Mouse (Mus musculus) cerebellum, postnatal 25 days (tissue): ENCODE results near the gene Cfap100.

Experiments used
- DNase-seq, 2 experiments: peaks; one replicate each; pipeline ENCODE4 v3.0.0; 2021; ENCODE audit warnings: mixed read lengths in 2 of 2

Cfap100 gene

GRCm38 (mm10) chr6:90428380-90428974 lies at the start of gene Cfap100:
TSS of gene Cfap100 (minus strand) at chr6:90428797.
- peak; percentile 78 to 86 for DNase-seq

DNA sequence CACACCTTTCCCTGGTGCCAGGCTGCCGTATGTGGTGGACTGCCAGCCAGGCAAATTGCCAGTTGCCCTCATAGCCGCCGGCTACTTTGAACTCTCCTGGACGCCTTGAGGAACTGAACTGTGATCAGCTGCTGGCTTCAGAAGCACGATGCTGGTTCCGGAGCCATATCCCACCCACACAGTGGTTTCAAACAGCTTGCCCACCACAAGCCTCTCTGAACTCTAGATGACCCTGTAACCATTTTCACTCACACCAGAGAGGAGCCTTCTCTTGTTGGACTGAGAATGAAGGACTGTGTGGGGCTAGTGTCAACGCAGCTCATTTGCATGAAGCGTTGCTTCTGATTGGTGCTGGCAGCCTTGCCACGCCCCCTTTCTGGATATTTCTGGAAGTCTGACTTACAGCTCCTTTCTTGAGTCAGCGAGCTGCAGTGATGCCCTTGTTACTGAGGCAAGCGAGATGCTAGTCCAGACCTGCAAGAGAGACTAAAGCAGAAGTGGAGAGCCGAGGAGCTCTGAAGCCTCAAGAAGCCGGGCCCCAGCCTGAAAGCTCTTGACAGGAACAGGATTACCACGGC lies 48.4 kb upstream of the Cfap100 start:
- DNase-seq: peak; percentile 45 to 72

- DNase-seq: no peak
Observed at GRCm38 (mm10) chr6:90475854-90476212, 47.2 kb upstream of the Cfap100 start.

DNA sequence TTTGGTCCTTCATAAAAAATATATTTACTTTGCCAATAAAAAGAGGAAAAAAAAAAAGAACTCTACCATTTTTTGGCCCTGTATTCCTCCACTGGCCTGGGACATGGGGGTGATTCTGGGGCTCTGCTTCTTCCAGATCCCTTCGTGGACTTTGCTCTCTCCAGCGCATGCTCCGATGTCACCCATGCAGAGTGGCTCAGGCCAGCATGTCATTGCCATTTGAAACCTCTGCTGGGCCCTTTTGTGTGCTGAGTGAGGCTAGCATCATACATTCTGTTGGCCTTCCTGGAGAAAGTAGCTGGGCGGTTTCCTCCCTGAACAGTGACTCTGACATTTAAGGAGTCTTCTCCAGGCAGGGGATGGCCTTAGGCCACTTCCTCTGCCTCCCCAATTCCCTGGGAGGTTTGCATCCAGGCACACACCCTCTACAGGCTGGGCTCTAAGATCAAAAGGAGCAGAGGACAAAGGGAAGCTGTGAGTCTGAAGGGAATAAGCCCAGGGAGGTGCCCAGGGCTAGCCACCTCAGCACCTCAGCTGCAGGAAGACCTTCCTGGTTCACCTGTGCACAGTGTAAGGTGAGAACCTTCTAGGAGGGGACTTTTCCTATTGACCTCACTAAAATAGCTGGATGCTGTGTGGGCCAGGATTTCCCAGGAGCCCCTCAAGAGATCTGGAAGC lies 46.7 kb upstream of the Cfap100 start:
- no peak for DNase-seq

- no peak for DNase-seq
Observed at GRCm38 (mm10) chr6:90474361-90474750, 45.8 kb upstream of the Cfap100 start.

- DNase-seq: no peak
Observed at GRCm38 (mm10) chr6:90473630-90474360, 45.2 kb upstream of the Cfap100 start.

- DNase-seq: no peak
Observed at GRCm38 (mm10) chr6:90472697-90473096, 44.1 kb upstream of the Cfap100 start.

DNA sequence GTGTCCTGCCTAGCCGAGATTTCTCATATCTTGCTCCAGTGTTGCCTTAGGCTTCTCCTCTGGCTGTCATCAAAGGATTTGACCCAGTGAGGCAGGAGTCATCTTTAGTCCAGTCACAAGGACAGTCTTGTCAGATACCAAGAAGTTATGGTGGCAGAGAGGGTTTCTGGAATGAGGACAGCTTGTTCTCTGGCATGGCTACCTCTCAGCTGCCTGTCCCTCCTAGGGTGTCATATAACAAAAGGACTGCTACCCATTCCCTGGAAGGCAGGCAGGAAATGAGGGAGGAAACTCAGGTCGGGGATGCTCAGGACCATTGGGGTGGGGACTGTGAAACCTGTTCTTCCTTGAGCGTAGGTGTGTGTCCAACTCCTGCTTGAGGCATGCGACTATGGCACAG lies 43.5 kb upstream of the Cfap100 start:
- no peak for DNase-seq

GRCm38 (mm10) chr6:90470947-90471541 lies 42.4 kb upstream of the Cfap100 start:
- DNase-seq: peak; percentile 22 to 31

DNA sequence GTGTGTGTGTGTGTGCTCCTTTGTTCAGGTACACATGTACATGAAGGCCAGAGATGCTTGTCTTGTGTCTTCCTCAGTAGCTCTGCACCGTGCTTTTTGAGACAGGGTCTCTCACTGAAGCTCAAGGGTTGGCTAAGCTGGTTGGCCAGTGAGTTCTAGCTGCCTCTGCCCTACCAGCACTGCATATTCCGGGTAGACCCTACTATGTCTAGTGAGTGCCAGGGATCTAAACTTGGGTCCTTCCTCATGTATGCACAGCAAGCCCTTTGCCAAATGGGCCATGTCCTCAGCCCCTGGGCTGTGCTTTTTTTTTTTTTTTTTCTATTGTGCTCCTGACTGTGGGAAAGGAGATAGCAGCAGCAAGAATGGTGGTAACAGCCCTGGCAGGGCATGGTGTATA lies 41.7 kb upstream of the Cfap100 start:
- no peak for DNase-seq

DNA sequence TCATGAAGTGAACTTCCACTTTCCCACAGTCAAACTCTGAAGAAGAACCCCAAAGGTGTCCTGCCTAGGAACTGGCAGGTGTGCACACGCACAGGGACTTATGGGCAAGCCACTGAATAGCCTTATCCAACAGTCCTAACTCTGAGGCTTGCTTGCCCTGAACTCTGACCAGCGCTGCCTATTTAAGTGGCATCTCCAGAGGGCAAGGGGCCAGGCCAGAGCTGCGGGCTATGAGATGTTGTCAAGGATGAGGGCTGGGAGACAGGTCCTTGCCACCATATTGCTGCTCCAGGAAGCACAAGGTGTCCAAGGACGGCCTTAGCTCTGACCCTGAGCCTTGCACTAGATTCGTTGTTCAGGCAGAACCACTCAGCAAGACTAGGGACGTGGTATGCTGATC lies 40.4 kb upstream of the Cfap100 start:
- DNase-seq: no peak

DNA sequence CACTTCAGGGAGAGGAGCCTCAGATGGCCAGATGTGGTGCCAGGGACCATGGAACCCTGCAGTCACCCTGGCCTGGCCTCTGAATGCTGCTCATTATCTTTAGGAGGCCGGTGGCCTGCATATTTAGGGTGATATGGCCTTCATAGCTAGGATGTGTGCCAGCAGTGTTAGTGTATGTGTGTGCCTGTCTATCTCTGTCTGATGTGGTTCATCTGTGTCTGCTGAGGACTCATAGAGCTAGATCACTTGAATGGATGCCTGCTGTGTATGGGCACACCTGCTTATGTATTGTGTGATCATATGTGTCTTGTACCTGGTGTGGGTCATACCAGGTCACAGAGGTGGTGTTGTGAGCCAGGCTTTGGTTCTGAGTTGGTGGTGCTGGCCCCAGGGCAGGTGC lies 39.6 kb upstream of the Cfap100 start:
- DNase-seq: no peak

GRCm38 (mm10) chr6:90466847-90467410 lies 38.3 kb upstream of the Cfap100 start:
- DNase-seq: no peak

GRCm38 (mm10) chr6:90466079-90466478 lies 37.5 kb upstream of the Cfap100 start:
- no peak for DNase-seq

GRCm38 (mm10) chr6:90465028-90465640 lies 36.5 kb upstream of the Cfap100 start:
- no peak for DNase-seq

DNA sequence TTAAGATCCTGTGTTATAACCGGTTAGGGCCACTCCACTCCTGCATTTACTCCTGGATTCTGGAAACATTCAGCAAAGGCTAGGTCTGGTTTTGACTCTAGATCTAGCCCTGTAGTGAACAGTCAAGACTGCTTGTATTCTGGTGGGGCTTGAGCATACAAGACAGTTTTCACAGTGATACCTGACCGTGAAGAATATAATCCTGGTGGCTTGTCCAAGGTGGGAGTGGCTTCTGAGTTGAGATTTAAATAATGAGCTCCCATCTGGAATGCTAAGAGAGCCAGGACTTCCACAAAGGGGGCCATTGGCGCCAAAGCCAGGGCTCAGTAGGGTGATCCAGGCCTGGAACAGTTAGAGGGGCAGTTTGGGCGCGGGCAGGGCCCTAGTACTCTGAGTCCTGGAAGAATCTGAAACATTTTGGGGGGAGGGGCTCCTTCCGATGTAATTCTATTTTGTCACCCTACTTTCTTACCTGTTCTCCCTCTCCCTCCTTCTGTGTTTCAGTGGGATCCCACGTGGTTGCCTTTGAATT lies 35.4 kb upstream of the Cfap100 start:
- no peak for DNase-seq

DNA sequence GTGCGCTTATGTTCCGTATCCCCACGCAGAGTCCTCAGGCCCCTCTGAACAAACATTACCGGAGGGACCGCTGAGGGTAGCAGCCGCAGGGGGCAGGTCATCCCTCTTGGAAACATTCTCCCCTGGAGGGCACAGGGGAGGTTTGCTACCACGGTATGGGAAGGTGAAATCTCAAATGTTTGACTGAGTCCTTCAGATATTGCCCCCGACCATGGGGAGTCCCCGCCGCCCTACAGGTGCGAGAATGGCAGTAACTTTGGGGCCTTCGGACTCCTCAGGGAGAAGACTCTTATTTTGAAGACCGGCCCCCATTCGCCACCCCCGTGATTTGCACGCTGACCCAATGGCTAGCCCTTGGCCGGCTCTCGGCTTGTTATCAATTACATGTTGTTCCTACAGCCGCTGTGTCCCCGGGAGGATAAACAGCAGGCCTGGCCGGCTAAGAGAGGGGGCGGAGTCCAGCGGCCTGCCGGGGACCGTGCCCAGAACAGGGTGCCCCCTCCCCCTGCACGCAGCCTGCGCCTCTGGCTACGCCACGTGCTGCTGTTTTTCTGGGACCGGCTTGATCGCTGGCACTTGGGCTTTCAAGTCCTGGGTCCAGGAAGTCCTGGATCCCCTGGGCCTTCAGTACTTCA lies 34.7 kb upstream of the Cfap100 start:
- peak; percentile 64 to 71 for DNase-seq

- peak; percentile 55 to 56 for DNase-seq
Observed at GRCm38 (mm10) chr6:90462841-90463227, 34.2 kb upstream of the Cfap100 start.

- DNase-seq: peak; percentile 86 to 93
Observed at GRCm38 (mm10) chr6:90462181-90462706, 33.6 kb upstream of the Cfap100 start, which contains the start of gene Klf15. TSS of gene Klf15 (plus strand) at chr6:90462576.

- DNase-seq: peak; percentile 35
Observed at GRCm38 (mm10) chr6:90461771-90462170, 33.2 kb upstream of the Cfap100 start.

GRCm38 (mm10) chr6:90461181-90461580 lies 32.6 kb upstream of the Cfap100 start:
- no peak for DNase-seq
